ENCODE assay signal across 14 mouse cellular contexts in genomic region chr6:51442191-51442835, GRCm38 (mm10). TPM values are rescaled to one million over a fixed set of nuclear protein-coding genes. Genes with fewer than 3 reads are reported as not detected.
DNase-seq lines count a peak whose midpoint lies in the region; ATAC-seq and TF ChIP-seq lines count a peak whose summit lies in the region.
"Had no signal": no experiment of that assay in that cellular context is flagged by ENCODE, and none has a peak within 500 bp of the region (broad histone marks: within the 10 kb centered on the region; RNA-seq: fewer than 3 reads in every experiment).

No protein-coding gene starts in this region.

- TF ChIP-seq RAD21 in CH12.LX (IDR thresholded peaks at IDR 0.05; ENCODE audit: low read depth, low read length) = peak; percentile 68

- no peak for TF ChIP-seq EP300 in CH12.LX (IDR thresholded peaks at IDR 0.05; ENCODE audit: low read length)

- dilution Hi-C loops in CH12.LX (cut with MboI; ENCODE audit: extremely low pct_ligation_motif_present, extremely low pct_unique_long_range_greater_than_20kb, low sequenced_read_pairs) = no loop called here

- H3K27ac ChIP-seq in kidney, embryonic 15.5 days = no peak overlapping the region
- H3K27ac ChIP-seq in kidney, embryonic 14.5 days (ENCODE audit: low read depth, low read length) = no peak overlapping the region
- H3K27ac ChIP-seq in CH12.LX (ENCODE audit: insufficient read depth, low read depth) = no peak overlapping the region
- no peak overlapping the region for H3K27ac ChIP-seq in limb, embryonic 10.5 days

- peak in 1 of 2 experiments; percentile 67; a peak in 2 of 4 replicates for TF ChIP-seq CTCF in CH12.LX (conservative IDR thresholded peaks at IDR 0.05 in 1 of 2, IDR thresholded peaks at IDR 0.05 in 1 of 2; ENCODE audit: low read depth in 2 of 2, low read length in 2 of 2)

- ATAC-seq in kidney, embryonic 15.5 days (replicated peaks; ENCODE audit: low FRiP score) = peak; percentile 25; the same call in 1 of the 2 replicates
- ATAC-seq in kidney, embryonic 14.5 days (ENCODE audit: low FRiP score, low TSS enrichment) = no peak
- ATAC-seq in activated CD4-positive, CD25-positive, alpha-beta regulatory T cell, adult 4 months = peak; percentile 19

- H3K4me1 ChIP-seq in kidney, embryonic 15.5 days = peaks cover 6% of the 10 kb centered on the region; the same call in 1 of the 2 replicates
- no peaks in the 10 kb centered on the region for H3K4me1 ChIP-seq in kidney, embryonic 14.5 days (ENCODE audit: control insufficient read depth, insufficient read depth, low read length)
- peaks cover 0 to 14% of the 10 kb centered on the region in 2 experiments; a peak in 2 of 4 replicates for H3K4me1 ChIP-seq in CH12.LX (ENCODE audit: control insufficient read depth in 1 of 2, insufficient read depth in 2 of 2)
- peaks cover 6% of the 10 kb centered on the region for H3K4me1 ChIP-seq in limb, embryonic 10.5 days

- DNase-seq in CH12.LX (ENCODE audit: extremely low read depth) = peak; percentile 66
- peak; percentile 80 for DNase-seq in thymus, postnatal 0 days (ENCODE audit: low spot score)
- no peak for DNase-seq in B cell, adult 2 months
- no peak for DNase-seq in urinary bladder, postnatal 36 days (ENCODE audit: low spot score in 2 of 2)
- DNase-seq in limb, embryonic 10.5 days (ENCODE audit: low spot score) = no peak
- DNase-seq: cerebellum, adult 18-20 months; kidney, adult 11 months; liver; lung, postnatal 10 days; midbrain, embryonic 14.5 days had no signal

- H3K4me2 ChIP-seq in kidney, embryonic 15.5 days = no peak overlapping the region
- H3K4me2 ChIP-seq in kidney, embryonic 14.5 days (replicated peaks; ENCODE audit: low read depth, low read length) = no peak overlapping the region
- H3K4me2 ChIP-seq in CH12.LX (ENCODE audit: insufficient read depth, low read depth, poor library complexity, severe bottlenecking) = 0 out of 2 replicates have a peak overlapping the region, but pooled peaks have one; percentile 2

- TF ChIP-seq POLR2A in CH12.LX (IDR thresholded peaks at IDR 0.05; ENCODE audit: low read depth, low read length) = no peak

- no peaks in the 10 kb centered on the region for H3K79me2 ChIP-seq in CH12.LX (replicated peaks; ENCODE audit: control insufficient read depth, extremely low read depth, insufficient read depth, poor library complexity, severe bottlenecking)

- 52% methylated on average over 9 of the region's 9 CpGs for WGBS in kidney, embryonic 15.5 days
- 56% methylated on average over 9 of the region's 9 CpGs for WGBS in kidney, embryonic 14.5 days
- 48% methylated on average over 9 of the region's 9 CpGs for WGBS in limb, embryonic 10.5 days

- H3K4me3 ChIP-seq in kidney, embryonic 15.5 days (replicated peaks) = no peak overlapping the region
- H3K4me3 ChIP-seq in kidney, embryonic 14.5 days (ENCODE audit: low read length) = no peak overlapping the region
- H3K4me3 ChIP-seq in CH12.LX (replicated peaks in 1 of 3; ENCODE audit: low read depth in 2 of 3, low read length in 2 of 3, poor library complexity in 1 of 3) = no peak overlapping the region
- no peak overlapping the region for H3K4me3 ChIP-seq in limb, embryonic 10.5 days

- in situ Hi-C loops in CH12.LX (cut with MboI; ENCODE audit: low pct_ligation_motif_present, low pct_unique_long_range_greater_than_20kb, low sequenced_read_pairs) = no loop called here

- H3K9me3 ChIP-seq in kidney, embryonic 15.5 days (replicated peaks) = no peaks in the 10 kb centered on the region
- H3K9me3 ChIP-seq in kidney, embryonic 14.5 days (ENCODE audit: control insufficient read depth, low read length) = no peaks in the 10 kb centered on the region
- no peaks in the 10 kb centered on the region for H3K9me3 ChIP-seq in CH12.LX (replicated peaks; ENCODE audit: low read length)
- no peaks in the 10 kb centered on the region for H3K9me3 ChIP-seq in limb, embryonic 10.5 days (replicated peaks)

- H3K9ac ChIP-seq in kidney, embryonic 15.5 days = no peak overlapping the region
- no peak overlapping the region for H3K9ac ChIP-seq in kidney, embryonic 14.5 days (ENCODE audit: low read depth, low read length)
- H3K9ac ChIP-seq in CH12.LX (ENCODE audit: insufficient read depth, low read depth) = no peak overlapping the region

- no peaks in the 10 kb centered on the region for H3K36me3 ChIP-seq in kidney, embryonic 15.5 days
- H3K36me3 ChIP-seq in kidney, embryonic 14.5 days (ENCODE audit: control insufficient read depth, insufficient read depth, low read length) = no peaks in the 10 kb centered on the region
- H3K36me3 ChIP-seq in CH12.LX (replicated peaks in 1 of 2; ENCODE audit: control insufficient read depth in 1 of 2, insufficient read depth in 1 of 2, low read length in 1 of 2) = no peaks in the 10 kb centered on the region
- H3K36me3 ChIP-seq in limb, embryonic 10.5 days = no peaks in the 10 kb centered on the region

- no peaks in the 10 kb centered on the region for H3K27me3 ChIP-seq in kidney, embryonic 15.5 days
- no peaks in the 10 kb centered on the region for H3K27me3 ChIP-seq in kidney, embryonic 14.5 days (ENCODE audit: control insufficient read depth, insufficient read depth, low read length)
- H3K27me3 ChIP-seq in CH12.LX (replicated peaks) = no peaks in the 10 kb centered on the region
- H3K27me3 ChIP-seq in limb, embryonic 10.5 days (ENCODE audit: low read depth, poor library complexity, severe bottlenecking) = peaks cover under 1% of the 10 kb centered on the region; the same call in 1 of the 2 replicates

TF ChIP-seq in CH12.LX, 34 proteins besides CTCF, POLR2A, EP300 and RAD21:
- TF ChIP-seq MYC (IDR thresholded peaks at IDR 0.05; ENCODE audit: low read depth, low read length) (no peak), SMC3 (IDR thresholded peaks at IDR 0.05; ENCODE audit: low read depth, low read length) (peak; percentile 57), IRF4 (IDR thresholded peaks at IDR 0.05; ENCODE audit: low read depth, low read length) (0 out of 2 replicates have a peak, but pooled peaks have one; percentile 30)

RNA-seq across cellular contexts. Expression of gene Nfe2l3, which starts 9.8 kb away (rescaled TPM):
- 1.9 and 2.2 TPM in 2 replicates for polyA plus RNA-seq in kidney, embryonic 15.5 days (2015; fragmentation: Nextera tagmentation; extraction: Ambion mirVana)
- polyA plus RNA-seq in kidney, embryonic 14.5 days (2014; fragmentation: Nextera tagmentation; extraction: Ambion mirVana) = 2.0 and 2.2 TPM in 2 replicates
- 0.17 and 0.21 TPM in 2 replicates for total RNA-seq in CH12.LX (2012; rRNA removed)
- total RNA-seq in CH12.LX (2014; rRNA removed) = not detected in 2 replicates
- 0.14 and 0.38 TPM in 2 replicates for polyA plus RNA-seq in CH12.LX (2012; ENCODE audit: insufficient read length, low read depth)
- polyA plus RNA-seq in activated CD4-positive, CD25-positive, alpha-beta regulatory T cell, adult 4 months (2017; shearing (Covaris generic)) = 1 to 10 TPM in 1 of 2 experiments, under 1 TPM in 1; 0.60 to 1.0 TPM
- 15.0 and 15.6 TPM in 2 replicates for polyA plus RNA-seq in thymus, postnatal 0 days (2015; fragmentation: Nextera tagmentation; extraction: Ambion mirVana)
- 0.39 and 0.56 TPM in 2 replicates for polyA plus RNA-seq in limb, embryonic 10.5 days (2016; fragmentation: Nextera tagmentation; extraction: Ambion mirVana)
- total RNA-seq: granulocyte monocyte progenitor cell, adult 5-6 weeks had no signal

RNA-seq across cellular contexts. Expression of gene Hnrnpa2b1, which starts 27.4 kb away (rescaled TPM):
- polyA plus RNA-seq in kidney, embryonic 15.5 days (2015; fragmentation: Nextera tagmentation; extraction: Ambion mirVana) = 2,022 and 2,214 TPM in 2 replicates
- polyA plus RNA-seq in kidney, embryonic 14.5 days (2014; fragmentation: Nextera tagmentation; extraction: Ambion mirVana) = 1,078 and 1,378 TPM in 2 replicates
- 500 and 668 TPM in 2 replicates for total RNA-seq in CH12.LX (2012; rRNA removed)
- total RNA-seq in CH12.LX (2014; rRNA removed) = 710 and 855 TPM in 2 replicates
- polyA plus RNA-seq in CH12.LX (2012; ENCODE audit: insufficient read length, low read depth) = 1,854 and 1,994 TPM in 2 replicates
- 1,000 to 10,000 TPM in 1 of 2 experiments, 100 to 1,000 TPM in 1; 998 to 1,298 TPM for polyA plus RNA-seq in activated CD4-positive, CD25-positive, alpha-beta regulatory T cell, adult 4 months (2017; shearing (Covaris generic))
- polyA plus RNA-seq in thymus, postnatal 0 days (2015; fragmentation: Nextera tagmentation; extraction: Ambion mirVana) = 1,688 and 1,855 TPM in 2 replicates
- 1,996 and 2,303 TPM in 2 replicates for polyA plus RNA-seq in limb, embryonic 10.5 days (2016; fragmentation: Nextera tagmentation; extraction: Ambion mirVana)

RNA-seq across cellular contexts. Expression of gene Cbx3, which starts 27.8 kb away (rescaled TPM):
- polyA plus RNA-seq in kidney, embryonic 15.5 days (2015; fragmentation: Nextera tagmentation; extraction: Ambion mirVana) = 476 and 547 TPM in 2 replicates
- polyA plus RNA-seq in kidney, embryonic 14.5 days (2014; fragmentation: Nextera tagmentation; extraction: Ambion mirVana) = 559 and 786 TPM in 2 replicates
- total RNA-seq in CH12.LX (2012; rRNA removed) = 145 and 199 TPM in 2 replicates
- 300 and 350 TPM in 2 replicates for total RNA-seq in CH12.LX (2014; rRNA removed)
- polyA plus RNA-seq in CH12.LX (2012; ENCODE audit: insufficient read length, low read depth) = 197 and 258 TPM in 2 replicates
- 100 to 1,000 TPM; 744 to 779 TPM for polyA plus RNA-seq in activated CD4-positive, CD25-positive, alpha-beta regulatory T cell, adult 4 months (2017; shearing (Covaris generic))
- 674 and 686 TPM in 2 replicates for polyA plus RNA-seq in thymus, postnatal 0 days (2015; fragmentation: Nextera tagmentation; extraction: Ambion mirVana)
- 639 and 665 TPM in 2 replicates for polyA plus RNA-seq in limb, embryonic 10.5 days (2016; fragmentation: Nextera tagmentation; extraction: Ambion mirVana)

Comparison
In these comparisons a context has a peak if more than half of its experiments do, and no peak if none do; other contexts are left out.
1. DNase-seq: peak in CH12.LX (single experiment) and thymus, postnatal 0 days (single experiment); none in B cell, adult 2 months (0 of 2), urinary bladder, postnatal 36 days (0 of 2) and limb, embryonic 10.5 days (single experiment).